Mouse (Mus musculus) bone marrow macrophage, adult 2 months (primary cell): Measurements from ENCODE around the gene Myo16.

Experiments used
- CTCF ChIP-seq: IDR thresholded peaks from 2 replicates; pipeline ENCODE4 v1.5.1; 2012; ENCODE audit warnings: low read depth, mild to moderate bottlenecking, low read length, moderate library complexity
- POLR2A ChIP-seq: IDR thresholded peaks from 2 replicates; pipeline ENCODE4 v1.6.1; 2012; ENCODE audit warnings: mild to moderate bottlenecking, low read depth, low read length, borderline replicate concordance

GRCm38 (mm10) chr8:10292600-10292999, 138.9 kb downstream of the Myo16 start:
- TF ChIP-seq POLR2A (no peak), CTCF (no peak)
